Mouse (Mus musculus): Measurements from ENCODE around the gene Jag2. TPM values are rescaled to one million over a fixed set of nuclear protein-coding genes. Genes with fewer than 3 reads are reported as not detected.

Jag2 gene
- total RNA-seq, 2 experiments from 2014 or later = 4.7 to 9.0 TPM

- no peak for DNase-seq (ENCODE audit: low spot score in 2 of 2)
Measured at GRCm38 (mm10) chr12:112911701-112912100, 17.9 kb downstream of the Jag2 start.

GRCm38 (mm10) chr12:112908991-112909390 lies 20.6 kb downstream of the Jag2 start:
- DNase-seq (ENCODE audit: low spot score in 2 of 2) = no peak

GRCm38 (mm10) chr12:112905001-112905400 lies 24.6 kb downstream of the Jag2 start:
- DNase-seq (ENCODE audit: low spot score in 2 of 2) = no peak

- no peak for DNase-seq (ENCODE audit: low spot score in 2 of 2)
Measured at GRCm38 (mm10) chr12:112903941-112904340, 25.6 kb downstream of the Jag2 start.

GRCm38 (mm10) chr12:112900641-112901040 lies 28.9 kb downstream of the Jag2 start:
- no peak for DNase-seq (ENCODE audit: low spot score in 2 of 2)

GRCm38 (mm10) chr12:112898960-112899359 lies 30.6 kb downstream of the Jag2 start:
- DNase-seq (ENCODE audit: low spot score in 2 of 2) = no peak

GRCm38 (mm10) chr12:112898351-112898750 lies 31.2 kb downstream of the Jag2 start:
- no peak for DNase-seq (ENCODE audit: low spot score in 2 of 2)

GRCm38 (mm10) chr12:112897522-112898212 lies 31.9 kb downstream of the Jag2 start:
- DNase-seq (ENCODE audit: low spot score in 2 of 2) = no peak

GRCm38 (mm10) chr12:112894969-112895368 lies 34.6 kb downstream of the Jag2 start:
- DNase-seq (ENCODE audit: low spot score in 2 of 2) = no peak

GRCm38 (mm10) chr12:112894303-112894884 lies 35.2 kb downstream of the Jag2 start:
- DNase-seq (ENCODE audit: low spot score in 2 of 2) = no peak

- DNase-seq (ENCODE audit: low spot score in 2 of 2) = no peak
Measured at GRCm38 (mm10) chr12:112885465-112885864, 44.1 kb downstream of the Jag2 start.

- no peak for DNase-seq (ENCODE audit: low spot score in 2 of 2)
Measured at GRCm38 (mm10) chr12:112881301-112881815, 48.2 kb downstream of the Jag2 start.

- DNase-seq (ENCODE audit: low spot score in 2 of 2) = no peak
Measured at GRCm38 (mm10) chr12:112880661-112881060, 48.9 kb downstream of the Jag2 start.

GRCm38 (mm10) chr12:112879731-112880130 lies 49.8 kb downstream of the Jag2 start:
- no peak for DNase-seq (ENCODE audit: low spot score in 2 of 2)

- no peak for DNase-seq (ENCODE audit: low spot score in 2 of 2)
Measured at GRCm38 (mm10) chr12:112877607-112878020, 52.0 kb downstream of the Jag2 start.

GRCm38 (mm10) chr12:112877073-112877576 lies 52.5 kb downstream of the Jag2 start:
- DNase-seq (ENCODE audit: low spot score in 2 of 2) = no peak

- peak; percentile 55 to 68 for DNase-seq (ENCODE audit: low spot score in 2 of 2)
Measured at GRCm38 (mm10) chr12:112876332-112877072, 53.1 kb downstream of the Jag2 start.

GRCm38 (mm10) chr12:112875225-112876013 lies 54.2 kb downstream of the Jag2 start:
- DNase-seq (ENCODE audit: low spot score in 2 of 2) = peak; percentile 85 to 94

- DNase-seq (ENCODE audit: low spot score in 2 of 2) = no peak
Measured at GRCm38 (mm10) chr12:112874199-112874598, 55.4 kb downstream of the Jag2 start.

- DNase-seq (ENCODE audit: low spot score in 2 of 2) = peak; percentile 70 to 75
Measured at GRCm38 (mm10) chr12:112873452-112874190, 56.0 kb downstream of the Jag2 start.

Measured in adrenal gland, adult 18-20 months (tissue).